Mouse (Mus musculus) heart, adult 2 months (tissue): ENCODE data around the gene P2ry10. TPM values are rescaled to one million over a fixed set of nuclear protein-coding genes. Genes with fewer than 3 reads are reported as not detected.

Experiments used
- DNase-seq, 2 experiments: peaks; one replicate each; pipeline ENCODE4 v3.0.0; 2021
- H3K27ac ChIP-seq: fragments of 200-600 bp; 2 replicates; pipeline ENCODE4 v1.8.1; 2022
- H3K27me3 ChIP-seq: fragments of 200-500 bp; 2 replicates; pipeline ENCODE4 v1.6.1; 2012; ENCODE audit warnings: mild to moderate bottlenecking, low read length, inconsistent platforms, mixed read lengths; ENCODE audit not compliant: control insufficient read depth, insufficient read depth
- H3K36me3 ChIP-seq: fragments of 200-500 bp; 2 replicates; pipeline ENCODE4 v1.6.1; 2012; ENCODE audit warnings: low read length, inconsistent platforms; ENCODE audit not compliant: control insufficient read depth, insufficient read depth
- H3K4me1 ChIP-seq: fragments of 200-500 bp; 2 replicates; pipeline ENCODE4 v1.6.1; 2011; ENCODE audit warnings: low read length; ENCODE audit not compliant: control insufficient read depth, insufficient read depth
- H3K4me3 ChIP-seq: fragments of 200-600 bp; 2 replicates; pipeline ENCODE4 v1.8.1; 2022
- H3K79me2 ChIP-seq: fragments of 200-500 bp; replicated peaks from 2 replicates; pipeline ENCODE4 v1.6.1; 2012; ENCODE audit warnings: mild to moderate bottlenecking, inconsistent platforms, low read length, moderate library complexity, mixed read lengths; ENCODE audit not compliant: control insufficient read depth, insufficient read depth
- H3K9ac ChIP-seq: fragments of 200-500 bp; 2 replicates; pipeline ENCODE4 v1.6.1; 2012; ENCODE audit warnings: low read depth, mild to moderate bottlenecking, control low read depth, inconsistent platforms, low read length, mixed read lengths
- CTCF ChIP-seq: fragments of 200-600 bp; IDR thresholded peaks from 2 replicates; pipeline ENCODE4 v1.8.1; 2022; ENCODE audit warnings: antibody characterized with exemption, mild to moderate bottlenecking, moderate library complexity
- EP300 ChIP-seq: fragments of 200-500 bp; IDR thresholded peaks from 2 replicates; pipeline ENCODE4 v1.6.1; 2011; ENCODE audit warnings: low read depth, low read length, control low read depth; ENCODE audit not compliant: insufficient read depth
- POLR2A ChIP-seq: fragments of 200-500 bp; IDR thresholded peaks from 2 replicates; pipeline ENCODE4 v1.6.1; 2011; ENCODE audit warnings: mild to moderate bottlenecking, low read depth, low read length, control low read depth; ENCODE audit not compliant: insufficient read depth
- WGBS: fragments of 180-500 bp; shearing (Covaris S2); methylation state at CpG from one replicate; pipeline ENCODE4 v1.1.7; 2018; 5-methylcytosine and 5-hydroxymethylcytosine counted together
- intact Hi-C: fragments of 180-260 bp; cut with DNase I; formaldehyde crosslinking; loops from one replicate; pipeline ENCODE4 v1.15.1; 2025
- polyA plus RNA-seq: library from polyadenylated mRNA; depleted of rRNA; stranded (reverse); fragments of >200 nt; gene quantifications from 2 replicates; pipeline ENCODE4 v1.2.3, GENCODE M21; 2012
- total RNA-seq, 2 experiments: library from RNA; stranded (reverse); gene quantifications; 2 replicates each; pipeline ENCODE4 v1.2.3; 2021

Gene P2ry10
- total and polyA plus RNA-seq, 3 experiments, result 0.21 to 0.37 (median 0.32) TPM

- no peak overlapping the region for H3K9ac ChIP-seq
- intact Hi-C loops, result no loop called here
- H3K36me3 ChIP-seq, result no peaks in the 10 kb centered on the region
- WGBS, result 49% methylated on average over 1 of the region's 1 CpGs
- no peaks in the 10 kb centered on the region for H3K4me1 ChIP-seq
- no peak overlapping the region for H3K27ac ChIP-seq
- DNase-seq, result no peak
- TF ChIP-seq POLR2A, result no peak
- TF ChIP-seq CTCF, result no peak
- TF ChIP-seq EP300, result no peak
- H3K79me2 ChIP-seq, result no peaks in the 10 kb centered on the region
- H3K27me3 ChIP-seq, result no peaks in the 10 kb centered on the region
- H3K4me3 ChIP-seq, result no peak overlapping the region
Measured at GRCm38 (mm10) chrX:107089930-107090329, 1.6 kb downstream of the P2ry10 start.

GRCm38 (mm10) chrX:107095633-107096032 is 7.3 kb downstream of the P2ry10 start:
- no peaks in the 10 kb centered on the region for H3K27me3 ChIP-seq
- H3K36me3 ChIP-seq, result no peaks in the 10 kb centered on the region
- 68% methylated on average over 3 of the region's 3 CpGs for WGBS
- DNase-seq, result no peak
- intact Hi-C loops, result no loop called here
- no peak overlapping the region for H3K4me3 ChIP-seq
- no peak for TF ChIP-seq EP300
- TF ChIP-seq CTCF, result no peak
- TF ChIP-seq POLR2A, result no peak
- no peak overlapping the region for H3K9ac ChIP-seq
- H3K79me2 ChIP-seq, result no peaks in the 10 kb centered on the region
- no peak overlapping the region for H3K27ac ChIP-seq
- H3K4me1 ChIP-seq, result no peaks in the 10 kb centered on the region

- Histone ChIP-seq H3K27me3 (no peaks in the 10 kb centered on the region), H3K4me1 (no peaks in the 10 kb centered on the region), H3K36me3 (no peaks in the 10 kb centered on the region), H3K27ac (no peak overlapping the region), H3K79me2 (no peaks in the 10 kb centered on the region), H3K4me3 (no peak overlapping the region), H3K9ac (no peak overlapping the region)
- no peak for DNase-seq
- 73% methylated on average over 1 of the region's 1 CpGs for WGBS
- TF ChIP-seq POLR2A (no peak), EP300 (no peak), CTCF (no peak)
- intact Hi-C loops, result no loop called here
Measured at GRCm38 (mm10) chrX:107116333-107116732, 28.0 kb downstream of the P2ry10 start.

GRCm38 (mm10) chrX:107116987-107117386 is 28.7 kb downstream of the P2ry10 start:
- intact Hi-C loops, result no loop called here
- TF ChIP-seq CTCF (no peak), POLR2A (no peak), EP300 (no peak)
- WGBS, result 65% methylated on average over 1 of the region's 1 CpGs

GRCm38 (mm10) chrX:107143184-107143583 is 54.9 kb downstream of the P2ry10 start:
- Histone ChIP-seq H3K4me1 (no peaks in the 10 kb centered on the region), H3K36me3 (no peaks in the 10 kb centered on the region), H3K4me3 (no peak overlapping the region), H3K27me3 (no peaks in the 10 kb centered on the region), H3K27ac (no peak overlapping the region), H3K79me2 (no peaks in the 10 kb centered on the region), H3K9ac (no peak overlapping the region)
- no peak for TF ChIP-seq EP300
- TF ChIP-seq CTCF, result no peak
- TF ChIP-seq POLR2A, result no peak
- 62% methylated on average over 3 of the region's 3 CpGs for WGBS
- intact Hi-C loops, result no loop called here
- no peak for DNase-seq

More at GRCm38 (mm10) chrX:107116987-107117386, 28.7 kb downstream of the P2ry10 start:
- no peak overlapping the region for H3K4me3 ChIP-seq
- H3K79me2 ChIP-seq, result no peaks in the 10 kb centered on the region
- no peak overlapping the region for H3K9ac ChIP-seq
- no peak for DNase-seq
- H3K36me3 ChIP-seq, result no peaks in the 10 kb centered on the region
- no peaks in the 10 kb centered on the region for H3K4me1 ChIP-seq
- no peaks in the 10 kb centered on the region for H3K27me3 ChIP-seq
- no peak overlapping the region for H3K27ac ChIP-seq

GRCm38 (mm10) chrX:107143930-107144329 is 55.6 kb downstream of the P2ry10 start:
- H3K9ac ChIP-seq, result no peak overlapping the region
- 43% methylated on average over 2 of the region's 2 CpGs for WGBS
- intact Hi-C loops, result no loop called here
- no peaks in the 10 kb centered on the region for H3K4me1 ChIP-seq
- H3K27me3 ChIP-seq, result no peaks in the 10 kb centered on the region
- no peak for TF ChIP-seq CTCF
- no peak for TF ChIP-seq POLR2A
- TF ChIP-seq EP300, result no peak
- no peak overlapping the region for H3K27ac ChIP-seq
- no peak overlapping the region for H3K4me3 ChIP-seq
- H3K36me3 ChIP-seq, result no peaks in the 10 kb centered on the region
- no peaks in the 10 kb centered on the region for H3K79me2 ChIP-seq
- DNase-seq, result no peak
